Mouse (Mus musculus) cerebellum, postnatal 14 days (tissue): ENCODE results near the gene Itpk1.

ENCODE experiments used
- DNase-seq, 2 experiments: peaks; one replicate each; pipeline ENCODE4 v3.0.0; 2021; ENCODE audit warnings: mixed read lengths in 2 of 2

Itpk1 gene

DNA sequence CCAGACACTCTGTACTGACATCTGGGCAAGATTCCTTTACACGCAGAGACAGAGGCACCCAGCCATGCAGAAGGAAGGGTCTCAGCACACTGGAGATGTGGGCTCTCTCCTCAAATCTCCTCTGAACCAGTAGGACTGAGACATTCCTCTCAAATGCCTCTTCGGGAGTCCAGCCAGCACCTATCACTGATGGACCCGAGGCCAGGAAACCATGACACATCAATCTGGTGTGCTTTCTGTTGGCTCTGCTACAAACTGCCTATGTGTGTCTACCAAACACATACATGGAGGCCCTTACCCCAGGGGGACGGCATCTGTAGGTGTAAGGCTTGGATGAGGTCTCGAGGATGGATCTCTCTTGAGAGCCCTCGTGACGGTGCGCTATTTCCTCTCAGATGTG lies 117.6 kb downstream of the Itpk1 start:
- DNase-seq = no peak

DNA sequence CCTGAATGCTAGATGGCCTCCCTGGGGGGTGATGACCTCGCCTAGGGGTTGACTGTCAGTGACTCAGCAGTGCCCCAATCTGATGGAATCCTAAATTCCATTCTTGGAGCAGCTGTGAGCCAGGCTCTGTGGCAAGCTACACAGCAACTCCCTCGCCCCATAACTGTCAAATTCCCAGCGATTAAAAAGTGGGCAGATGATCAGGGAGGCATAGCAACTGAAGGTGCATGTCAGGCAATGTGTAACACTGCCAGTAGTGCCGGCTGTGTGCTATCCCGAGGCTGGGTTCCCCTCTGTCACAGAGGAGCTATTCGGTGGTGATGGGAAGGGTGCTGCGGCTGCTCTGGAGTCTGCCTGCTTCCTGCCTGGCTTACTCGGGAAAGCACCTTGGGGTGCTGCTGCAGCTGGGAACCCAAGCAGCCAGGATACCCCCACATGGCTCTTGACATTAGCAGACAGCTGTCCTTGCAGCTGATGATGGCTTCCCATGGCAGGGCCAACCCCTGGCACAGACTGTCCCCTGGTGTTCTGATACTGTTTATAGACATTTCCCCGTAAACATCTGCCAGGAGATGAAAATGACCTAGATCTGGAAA lies 118.3 kb downstream of the Itpk1 start:
- no peak for DNase-seq

GRCm38 (mm10) chr12:102585390-102585789 lies 119.3 kb downstream of the Itpk1 start:
- DNase-seq = peak; percentile 70 to 73

DNA sequence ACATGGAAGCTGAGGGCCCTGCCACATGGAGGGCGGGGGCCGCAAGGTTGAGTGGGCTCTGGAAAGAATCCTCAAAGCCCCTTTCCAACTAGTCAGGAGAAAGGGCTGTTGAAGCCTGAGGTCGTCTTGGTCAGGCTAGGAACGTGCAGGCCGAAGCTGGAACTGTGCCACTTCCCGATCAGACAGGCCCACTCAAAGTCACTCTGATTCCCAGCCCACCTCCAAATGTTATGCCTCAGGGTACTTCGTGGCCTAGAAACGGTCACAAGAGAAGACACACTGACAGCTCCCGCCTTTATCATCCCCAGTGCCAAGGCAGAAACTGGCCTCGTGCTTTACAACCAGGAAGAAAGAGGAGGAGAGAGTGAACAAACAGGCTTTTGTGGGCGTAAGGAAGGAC lies 122.3 kb downstream of the Itpk1 start:
- peak in 1 of 2 experiments; percentile 58 for DNase-seq

- no peak for DNase-seq
These were observed 123.0 kb downstream of the Itpk1 start for GRCm38 (mm10) chr12:102581579-102582196.

DNA sequence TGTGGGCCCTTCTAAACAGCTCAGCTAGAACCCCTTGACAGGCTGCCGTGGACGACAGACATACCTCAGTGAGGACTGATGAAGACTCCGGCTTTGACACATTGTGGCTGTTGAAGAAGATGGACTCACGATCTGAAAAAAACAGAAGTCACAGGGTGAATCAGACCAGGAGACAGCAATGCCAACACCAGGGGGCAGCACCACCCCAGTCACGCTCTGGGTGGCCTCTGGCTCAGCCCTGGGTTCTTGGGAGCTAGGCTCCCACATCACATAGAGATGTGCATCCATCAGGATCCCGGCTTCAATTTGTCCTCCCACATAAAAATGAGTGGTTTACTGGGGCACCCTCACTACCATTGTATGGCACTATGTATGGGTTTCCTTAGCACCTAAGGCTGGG lies 125.7 kb downstream of the Itpk1 start:
- peak; percentile 89 to 93 for DNase-seq

DNA sequence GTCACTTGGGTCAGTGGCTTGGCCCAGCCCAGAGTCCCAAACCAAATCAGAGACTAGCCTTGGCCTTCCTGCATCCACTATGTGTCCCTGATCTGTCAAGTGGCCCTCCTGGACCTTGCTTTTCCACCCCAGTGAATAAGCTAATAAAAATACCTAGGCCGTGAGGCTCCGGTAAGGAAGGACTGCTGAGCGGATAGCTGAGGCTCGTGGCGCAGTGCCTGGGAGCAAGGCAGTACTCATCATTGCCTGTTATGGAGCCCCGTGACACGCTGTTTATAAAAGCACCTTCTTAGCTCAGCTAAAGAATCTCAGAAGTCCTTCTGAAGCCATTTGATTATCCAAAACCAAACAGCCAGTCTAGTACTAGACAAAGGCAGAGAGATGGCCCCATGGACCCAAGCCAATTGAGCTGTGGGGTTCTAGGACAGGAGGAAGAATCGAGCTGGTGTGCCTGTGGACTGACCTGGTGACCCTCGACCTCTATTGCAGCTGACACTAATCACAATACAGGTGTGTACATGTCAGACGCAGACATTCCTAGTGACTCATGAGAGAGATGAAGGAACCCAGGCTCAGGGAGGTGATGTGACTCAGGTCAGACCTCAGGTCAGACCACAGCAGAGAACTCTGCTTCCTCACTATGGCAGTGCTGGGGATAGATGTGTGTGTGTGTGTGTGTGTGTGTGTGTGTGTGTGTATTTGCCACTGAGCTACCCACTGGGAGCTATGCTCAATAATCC lies 127.9 kb downstream of the Itpk1 start:
- DNase-seq = no peak

GRCm38 (mm10) chr12:102575541-102576329 lies 129.0 kb downstream of the Itpk1 start:
- DNase-seq = no peak

- peak in 1 of 2 experiments; percentile 53 for DNase-seq
These were observed 131.7 kb downstream of the Itpk1 start for GRCm38 (mm10) chr12:102573036-102573435.

DNA sequence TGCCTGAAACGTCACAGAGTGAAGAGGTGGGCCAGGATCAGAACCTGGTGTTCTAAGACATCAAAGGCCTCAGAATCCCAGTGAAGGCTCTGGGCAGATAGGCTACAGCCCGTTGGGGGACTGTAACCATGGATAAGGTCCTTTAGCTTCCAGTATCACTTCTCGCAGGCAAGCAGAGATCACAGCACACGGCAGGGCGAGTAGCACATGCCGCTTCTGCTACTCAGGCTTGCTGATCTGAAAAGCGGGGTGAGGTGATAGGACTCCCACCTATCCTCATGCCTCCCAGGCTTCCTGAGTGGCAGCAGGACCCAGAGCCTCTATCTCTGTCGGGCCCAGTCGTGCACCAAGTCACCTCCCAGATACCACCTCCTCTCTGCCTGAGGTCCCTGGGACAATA lies 133.1 kb downstream of the Itpk1 start:
- DNase-seq = no peak

- DNase-seq = no peak
These were observed 134.0 kb downstream of the Itpk1 start for GRCm38 (mm10) chr12:102570734-102571133.

DNA sequence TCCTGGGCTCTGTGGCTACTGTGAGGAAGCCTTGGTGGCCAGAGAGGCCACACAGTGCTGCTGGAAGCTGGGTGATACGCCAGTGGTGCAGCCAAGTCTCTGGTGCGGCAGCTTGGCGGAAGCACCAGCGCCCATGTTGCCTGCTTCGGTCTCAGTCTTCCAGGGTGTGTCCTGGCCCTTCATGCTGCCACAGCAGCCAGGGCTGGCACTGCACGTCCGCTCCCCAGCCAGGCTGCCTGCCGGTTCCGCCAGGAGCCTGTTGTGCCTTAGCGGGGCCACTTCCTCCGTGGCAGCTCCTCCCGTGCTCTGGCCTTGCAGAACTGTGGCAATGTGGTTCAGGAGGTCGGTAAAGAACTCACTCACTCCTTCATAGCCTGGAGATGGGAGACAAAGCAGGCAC lies 134.6 kb downstream of the Itpk1 start:
- DNase-seq = peak in 1 of 2 experiments; percentile 64

DNA sequence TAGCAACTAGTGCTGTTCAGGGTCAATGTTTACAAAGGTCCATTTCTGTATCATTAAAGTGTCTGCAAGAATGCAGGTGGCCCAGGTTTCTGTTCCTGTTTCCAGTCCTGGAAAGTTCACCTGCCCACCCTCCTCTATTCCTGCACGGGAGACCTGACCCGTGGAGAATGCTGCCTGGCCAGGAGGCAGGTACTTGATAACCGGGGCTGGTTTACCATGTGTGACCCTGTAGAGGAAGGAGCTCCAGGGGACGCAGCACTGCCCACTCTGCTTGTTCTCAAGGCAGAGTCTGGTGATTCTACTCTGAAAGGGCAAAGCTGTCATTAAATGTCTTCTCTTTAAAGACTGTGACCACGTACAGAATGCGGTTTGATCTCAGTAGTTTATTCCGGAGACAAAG lies 136.5 kb downstream of the Itpk1 start:
- DNase-seq = no peak

DNA sequence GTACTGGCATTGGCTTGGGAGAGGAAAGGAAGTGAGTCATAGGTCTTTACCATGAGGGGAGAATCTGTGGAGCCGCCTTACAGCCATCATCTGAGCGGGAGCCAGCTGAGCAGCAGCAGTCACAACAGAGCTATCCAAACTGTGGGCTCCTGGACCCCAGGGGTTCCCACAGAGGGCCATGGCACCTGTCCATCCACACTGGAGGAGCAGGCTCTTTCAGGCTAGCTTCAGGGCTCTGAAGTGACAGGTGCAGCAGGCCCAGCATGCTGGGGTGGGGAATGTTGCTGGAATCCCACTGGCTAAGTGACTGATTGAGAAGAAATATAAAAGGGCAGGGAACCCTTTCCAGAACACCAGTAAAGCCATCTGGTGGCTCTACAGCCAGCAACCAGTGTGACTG lies 137.8 kb downstream of the Itpk1 start:
- peak in 1 of 2 experiments; percentile 49 for DNase-seq

DNA sequence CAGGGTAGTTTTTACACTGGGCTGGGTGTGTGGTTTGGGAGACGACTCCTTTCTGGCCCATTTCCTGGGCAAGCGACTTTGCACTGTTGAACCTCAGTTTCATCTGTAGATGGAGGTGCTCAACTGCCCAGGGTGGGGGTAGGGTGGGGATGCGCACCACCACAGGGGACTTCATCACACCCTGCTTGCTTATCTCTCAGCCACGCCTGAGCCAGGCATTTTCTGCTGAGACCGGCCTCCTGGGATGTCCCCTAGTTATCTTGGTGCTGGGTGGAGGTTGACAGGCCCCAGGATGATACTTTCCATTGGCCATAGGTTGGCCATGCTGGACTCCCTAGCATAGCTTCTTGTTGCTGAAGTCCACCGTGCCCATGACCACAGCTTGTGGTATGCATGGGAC lies 139.6 kb downstream of the Itpk1 start:
- no peak for DNase-seq

DNA sequence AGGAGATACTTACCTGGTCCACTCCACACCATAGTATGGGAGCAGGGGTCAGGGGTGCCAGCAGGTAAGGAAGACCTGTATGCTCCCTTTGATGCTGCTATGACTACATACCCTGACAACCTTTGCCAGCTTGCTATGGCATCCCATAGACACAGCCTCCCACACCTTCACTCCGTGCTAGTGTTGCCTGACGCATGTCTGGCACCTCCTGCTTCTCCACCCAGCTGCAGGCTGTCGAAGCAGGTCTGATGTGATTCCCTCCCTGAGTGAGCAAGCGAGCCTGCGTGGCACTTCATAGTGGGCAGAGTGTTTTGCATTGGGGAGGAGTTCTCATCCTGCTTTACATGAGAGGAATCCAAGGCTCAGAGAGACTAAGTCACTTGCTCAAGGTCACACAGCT lies 147.4 kb downstream of the Itpk1 start:
- DNase-seq = no peak

GRCm38 (mm10) chr12:102555850-102556249 lies 148.9 kb downstream of the Itpk1 start:
- peak; percentile 53 to 58 for DNase-seq

GRCm38 (mm10) chr12:102554721-102555516 lies 149.8 kb downstream of the Itpk1 start, which contains the start of gene Chga:
TSS of gene Chga (plus strand) at chr12:102554969.
- peak; percentile 95 to 96 for DNase-seq

DNA sequence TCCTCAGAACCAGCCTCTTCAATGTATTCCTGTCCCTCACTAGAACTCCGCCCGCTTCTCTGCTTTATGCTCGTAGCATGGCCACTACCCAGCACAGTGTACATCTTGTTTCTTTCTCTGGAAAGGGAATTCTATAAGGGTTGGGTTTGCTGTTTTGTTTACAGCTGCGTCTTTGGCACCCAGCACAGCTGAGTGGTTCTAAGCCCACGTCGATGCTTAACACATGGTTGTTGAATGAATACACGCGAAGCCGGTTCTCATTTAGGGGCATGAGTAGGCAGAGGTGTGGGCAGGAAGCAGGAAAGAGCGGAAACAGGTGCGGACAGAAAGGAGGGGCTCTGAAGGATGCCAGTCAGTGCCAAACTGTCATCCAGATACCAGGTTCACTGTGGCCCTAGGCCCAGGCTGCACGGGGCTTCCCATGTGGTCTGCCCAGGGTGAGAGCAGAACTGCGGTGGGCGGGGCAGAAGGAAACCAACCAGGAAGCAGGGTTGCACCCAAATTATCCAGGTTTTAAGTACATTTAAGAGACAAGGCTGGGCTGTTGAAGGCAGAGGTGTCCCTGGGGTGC lies 150.9 kb downstream of the Itpk1 start:
- no peak for DNase-seq

DNA sequence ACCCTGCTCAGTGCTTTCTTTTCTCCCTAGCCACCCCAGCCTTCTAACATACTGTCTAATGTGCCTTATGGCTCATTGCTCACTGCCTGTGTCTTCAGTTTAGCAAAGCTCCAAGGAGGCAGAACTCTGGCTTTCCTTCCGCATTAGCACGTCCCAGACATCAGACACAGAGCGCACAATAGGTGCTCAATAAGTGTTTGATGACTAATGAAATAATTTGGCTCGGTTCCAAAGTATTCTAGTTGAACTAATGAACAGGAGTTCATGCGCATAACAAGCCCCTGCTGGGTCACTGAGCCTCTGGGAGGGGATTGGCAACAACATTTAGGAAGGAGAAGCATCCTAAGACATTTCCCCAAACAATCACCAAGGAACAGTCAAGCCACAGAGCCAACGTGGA lies 152.7 kb downstream of the Itpk1 start:
- DNase-seq = no peak

GRCm38 (mm10) chr12:102551186-102551585 lies 153.5 kb downstream of the Itpk1 start:
- no peak for DNase-seq

DNA sequence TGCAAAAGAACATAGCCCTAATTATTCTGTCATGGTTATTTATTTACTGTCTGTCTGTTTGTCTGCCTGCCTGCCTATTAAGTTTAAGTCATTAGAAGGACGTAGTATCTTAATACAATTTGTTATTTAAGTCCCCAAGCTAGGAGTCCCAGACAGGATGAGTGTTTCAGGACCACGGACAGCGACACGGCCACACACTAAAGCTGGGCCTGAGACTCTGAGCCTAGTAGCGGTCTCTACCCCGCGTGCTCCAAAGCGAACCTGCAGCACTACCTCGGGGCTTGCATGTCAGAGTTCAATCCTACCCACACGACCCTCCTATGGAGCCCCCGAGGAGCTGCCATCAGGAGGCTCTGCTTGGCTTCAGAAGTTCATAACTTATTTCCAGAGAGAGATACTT lies 154.2 kb downstream of the Itpk1 start:
- peak in 1 of 2 experiments; percentile 32 for DNase-seq
